Mouse (Mus musculus) adipocyte (in vitro differentiated cells): ENCODE measurements around the gene Mecom.
"Not testable (repeated sequence)": the region's sequence is repeated elsewhere in the genome, so short reads cannot be mapped to it uniquely, and the experiment has no call there.

Source experiments
- DNase-seq: peaks from one replicate; pipeline ENCODE4 v3.0.0-alpha.2; 2016; ENCODE audit warnings: low spot score

Gene Mecom

GRCm38 (mm10) chr3:30253714-30254113 lies 294.1 kb downstream of the Mecom start:
- no peak for DNase-seq

- DNase-seq = no peak
These were observed 299.0 kb downstream of the Mecom start for GRCm38 (mm10) chr3:30248656-30249384.

GRCm38 (mm10) chr3:30247256-30247655 lies 300.6 kb downstream of the Mecom start:
- no peak for DNase-seq

- DNase-seq = peak; percentile 40
These were observed 301.3 kb downstream of the Mecom start for GRCm38 (mm10) chr3:30246431-30247041.

GRCm38 (mm10) chr3:30245950-30246349 lies 301.9 kb downstream of the Mecom start:
- no peak for DNase-seq

GRCm38 (mm10) chr3:30244401-30244871 lies 303.4 kb downstream of the Mecom start:
- peak; percentile 90 for DNase-seq

GRCm38 (mm10) chr3:30243776-30244275 lies 304.0 kb downstream of the Mecom start:
- peak; percentile 88 for DNase-seq

GRCm38 (mm10) chr3:30239416-30239815 lies 308.4 kb downstream of the Mecom start:
- DNase-seq = no peak

GRCm38 (mm10) chr3:30237493-30237892 lies 310.3 kb downstream of the Mecom start:
- no peak for DNase-seq

GRCm38 (mm10) chr3:30234018-30234417 lies 313.8 kb downstream of the Mecom start:
- DNase-seq = no peak

- DNase-seq = no peak
These were observed 319.7 kb downstream of the Mecom start for GRCm38 (mm10) chr3:30227964-30228670.

- DNase-seq = no peak
These were observed 320.9 kb downstream of the Mecom start for GRCm38 (mm10) chr3:30226928-30227370.

GRCm38 (mm10) chr3:30225200-30225599 lies 322.6 kb downstream of the Mecom start:
- not testable (repeated sequence) for DNase-seq

GRCm38 (mm10) chr3:30220701-30221412 lies 327.0 kb downstream of the Mecom start:
- DNase-seq = no peak

GRCm38 (mm10) chr3:30219891-30220290 lies 327.9 kb downstream of the Mecom start:
- no peak for DNase-seq

- no peak for DNase-seq
These were observed 328.5 kb downstream of the Mecom start for GRCm38 (mm10) chr3:30219190-30219884.

GRCm38 (mm10) chr3:30214607-30215006 lies 333.2 kb downstream of the Mecom start:
- no peak for DNase-seq

- no peak for DNase-seq
These were observed 334.2 kb downstream of the Mecom start for GRCm38 (mm10) chr3:30213540-30214170.

- no peak for DNase-seq
These were observed 335.0 kb downstream of the Mecom start for GRCm38 (mm10) chr3:30212802-30213201.

GRCm38 (mm10) chr3:30209131-30209530 lies 338.7 kb downstream of the Mecom start:
- no peak for DNase-seq

- DNase-seq = no peak
These were observed 339.9 kb downstream of the Mecom start for GRCm38 (mm10) chr3:30207886-30208285.
